Comparison of ENCODE assay signal across 8 mouse cellular contexts in the genomic region with DNA sequence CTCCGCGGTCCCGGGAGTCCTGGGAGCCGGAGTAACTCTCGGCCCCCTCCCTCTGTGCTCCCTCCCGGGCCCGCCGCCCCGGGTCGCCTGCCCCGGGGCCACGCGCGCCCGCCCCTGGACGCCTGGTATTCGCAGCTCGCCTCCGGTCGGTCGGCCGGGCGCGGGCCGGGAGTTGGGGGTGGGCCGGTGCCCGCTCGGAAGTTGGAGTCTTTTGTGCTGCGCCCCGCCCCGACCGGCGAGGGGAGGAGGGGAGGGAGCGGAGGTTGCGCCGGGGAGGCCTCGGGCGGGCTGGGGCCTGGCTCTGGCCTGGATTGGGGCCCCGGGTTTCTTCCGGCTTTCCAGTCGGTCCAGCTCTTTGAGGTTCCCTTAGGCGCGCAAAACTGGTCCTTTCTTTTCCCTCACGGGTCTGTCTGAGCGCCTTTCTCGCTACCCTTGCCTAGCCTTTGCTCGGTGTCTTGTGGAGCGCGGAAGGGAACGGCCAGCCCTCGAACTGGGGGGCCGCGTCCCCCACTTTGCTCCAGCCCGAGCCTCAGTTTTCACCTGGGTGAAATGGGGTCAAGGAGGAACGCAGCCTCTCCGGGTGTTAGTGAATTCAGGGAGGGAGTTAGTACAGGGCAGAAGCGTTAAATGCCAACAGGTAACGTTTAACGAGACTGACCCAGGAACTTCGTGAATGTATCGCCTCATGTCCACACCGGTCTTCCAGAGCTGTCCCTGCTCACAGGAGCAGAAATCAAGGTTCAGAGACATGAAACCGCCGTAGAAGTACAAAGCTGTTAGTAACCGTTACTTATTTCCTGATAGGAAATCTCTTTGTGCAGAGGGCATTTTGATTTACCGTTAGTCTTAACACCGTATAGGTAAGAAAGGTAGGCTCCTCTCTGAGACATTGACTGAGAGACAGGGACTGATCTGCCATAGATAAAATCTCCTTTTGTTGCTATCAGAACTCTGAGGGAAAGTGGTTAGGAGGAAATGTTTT. TPM values are rescaled to one million over a fixed set of nuclear protein-coding genes. Genes with fewer than 3 reads are reported as not detected.
DNase-seq lines count a peak whose midpoint lies in the region; ATAC-seq lines count a peak whose summit lies in the region.

No protein-coding gene starts in this region.

- peak overlapping the region; percentile 70 for H3K4me3 ChIP-seq in brown adipose tissue, adult 24 weeks (ENCODE audit: insufficient read depth, low read depth, low read length)
- peak overlapping the region; percentile 97 for H3K4me3 ChIP-seq in forebrain, embryonic 11.5 days (ENCODE audit: low read depth, low read length)
- peak overlapping the region; percentile 99 for H3K4me3 ChIP-seq in heart, embryonic 16.5 days (ENCODE audit: low read length)
- peak overlapping the region; percentile 98 for H3K4me3 ChIP-seq in neural tube, embryonic 13.5 days

- peak overlapping the region; percentile 85 for H3K9ac ChIP-seq in forebrain, embryonic 11.5 days (ENCODE audit: low read length)
- peak overlapping the region; percentile 99 for H3K9ac ChIP-seq in heart, embryonic 16.5 days (ENCODE audit: low read length)
- peak overlapping the region; percentile 94 for H3K9ac ChIP-seq in neural tube, embryonic 13.5 days

- under 1% methylated on average over 60 of the region's 67 CpGs for WGBS in forebrain, embryonic 11.5 days
- WGBS in heart, embryonic 16.5 days, result under 1% methylated on average over 67 of the region's 67 CpGs
- WGBS in neural tube, embryonic 13.5 days, result 2% methylated on average over 64 of the region's 67 CpGs

- peaks cover 11% of the 10 kb centered on the region; the same call in 1 of the 2 replicates for H3K4me1 ChIP-seq in brown adipose tissue, adult 24 weeks (ENCODE audit: control insufficient read depth, insufficient read depth, insufficient read length, low read length)
- H3K4me1 ChIP-seq in forebrain, embryonic 11.5 days (replicated peaks; ENCODE audit: control insufficient read depth, insufficient read depth, low read length), result peaks cover 6% of the 10 kb centered on the region
- peaks cover 43% of the 10 kb centered on the region for H3K4me1 ChIP-seq in heart, embryonic 16.5 days (ENCODE audit: control insufficient read depth, insufficient read depth, low read length)
- H3K4me1 ChIP-seq in neural tube, embryonic 13.5 days (replicated peaks), result peaks cover 38% of the 10 kb centered on the region

- H3K27ac ChIP-seq in brown adipose tissue, adult 24 weeks (replicated peaks; ENCODE audit: low read depth, low read length), result peak overlapping the region; percentile 56
- H3K27ac ChIP-seq in forebrain, embryonic 11.5 days (ENCODE audit: low read depth, low read length), result peak overlapping the region; percentile 96
- H3K27ac ChIP-seq in heart, embryonic 16.5 days (ENCODE audit: low read length), result peak overlapping the region; percentile 99
- H3K27ac ChIP-seq in neural tube, embryonic 13.5 days (replicated peaks), result peak overlapping the region; percentile 99

- no peaks in the 10 kb centered on the region for H3K36me3 ChIP-seq in forebrain, embryonic 11.5 days (ENCODE audit: control insufficient read depth, insufficient read depth, low read length)
- no peaks in the 10 kb centered on the region; the same call in 1 of the 2 replicates for H3K36me3 ChIP-seq in heart, embryonic 16.5 days (ENCODE audit: control insufficient read depth, insufficient read depth)
- no peaks in the 10 kb centered on the region for H3K36me3 ChIP-seq in neural tube, embryonic 13.5 days

- peak; percentile 88 for DNase-seq in forebrain, embryonic 11.5 days (ENCODE audit: low spot score)
- DNase-seq in kidney, postnatal 36 days, result peak; percentile 88 to 92
- DNase-seq in lung, adult 18-20 months, result peak; percentile 87 to 90
- peak; percentile 83 for DNase-seq in testis, postnatal 14 days (ENCODE audit: low spot score)

- peak; percentile 19 for ATAC-seq in CD4-positive, CD25-positive, alpha-beta regulatory T cell, adult 4 months
- ATAC-seq in forebrain, embryonic 11.5 days (replicated peaks; ENCODE audit: low FRiP score), result peak; percentile 47
- ATAC-seq in heart, embryonic 16.5 days (replicated peaks; ENCODE audit: extremely low read depth, insufficient read depth, low FRiP score), result peak; percentile 41
- ATAC-seq in neural tube, embryonic 13.5 days (ENCODE audit: low read depth), result peak; percentile 34

- H3K27me3 ChIP-seq in forebrain, embryonic 11.5 days (ENCODE audit: control insufficient read depth, insufficient read depth, low read length), result no peaks in the 10 kb centered on the region
- H3K27me3 ChIP-seq in heart, embryonic 16.5 days (ENCODE audit: control insufficient read depth, insufficient read depth, low read length), result no peaks in the 10 kb centered on the region
- no peaks in the 10 kb centered on the region for H3K27me3 ChIP-seq in neural tube, embryonic 13.5 days

- H3K4me2 ChIP-seq in forebrain, embryonic 11.5 days (ENCODE audit: low read depth, low read length, severe bottlenecking), result peak overlapping the region; percentile 73
- peak overlapping the region; percentile 66 for H3K4me2 ChIP-seq in heart, embryonic 16.5 days (ENCODE audit: low read depth, low read length)
- H3K4me2 ChIP-seq in neural tube, embryonic 13.5 days, result peak overlapping the region; percentile 98

- no peaks in the 10 kb centered on the region for H3K9me3 ChIP-seq in forebrain, embryonic 11.5 days (ENCODE audit: control insufficient read depth, low read length)
- no peaks in the 10 kb centered on the region for H3K9me3 ChIP-seq in heart, embryonic 16.5 days (replicated peaks; ENCODE audit: control insufficient read depth, low read length)
- no peaks in the 10 kb centered on the region for H3K9me3 ChIP-seq in neural tube, embryonic 13.5 days

RNA-seq across cellular contexts. Expression of gene a, which starts 0.8 kb away (rescaled TPM):
- polyA plus RNA-seq in CD4-positive, CD25-positive, alpha-beta regulatory T cell, adult 4 months (2017; shearing (Covaris generic)), result not detected
- polyA plus RNA-seq in brown adipose tissue, adult 24 weeks (2012; ENCODE audit: insufficient read depth, insufficient read length, missing spikeins), result not detected in 2 replicates
- 0.69 and 1.0 TPM in 2 replicates for polyA plus RNA-seq in forebrain, embryonic 11.5 days (2014; fragmentation: Nextera tagmentation; extraction: Ambion mirVana)
- 0.65 and 0.93 TPM in 2 replicates for polyA plus RNA-seq in heart, embryonic 16.5 days (2015; fragmentation: Nextera tagmentation; extraction: Ambion mirVana)
- polyA plus RNA-seq in neural tube, embryonic 13.5 days (2015; fragmentation: Nextera tagmentation; extraction: Ambion mirVana), result 1.6 TPM in 1 of 2 replicates, not detected in the other

RNA-seq across cellular contexts. Expression of gene Raly, which starts 1.1 kb away (rescaled TPM):
- 1 to 10 TPM; 8.0 to 8.6 TPM for polyA plus RNA-seq in CD4-positive, CD25-positive, alpha-beta regulatory T cell, adult 4 months (2017; shearing (Covaris generic))
- 51.8 and 60.5 TPM in 2 replicates for polyA plus RNA-seq in brown adipose tissue, adult 24 weeks (2012; ENCODE audit: insufficient read depth, insufficient read length, missing spikeins)
- polyA plus RNA-seq in forebrain, embryonic 11.5 days (2014; fragmentation: Nextera tagmentation; extraction: Ambion mirVana), result 92.4 and 102 TPM in 2 replicates
- polyA plus RNA-seq in heart, embryonic 16.5 days (2015; fragmentation: Nextera tagmentation; extraction: Ambion mirVana), result 29.0 and 36.6 TPM in 2 replicates
- polyA plus RNA-seq in neural tube, embryonic 13.5 days (2015; fragmentation: Nextera tagmentation; extraction: Ambion mirVana), result 27.0 and 28.3 TPM in 2 replicates

RNA-seq across cellular contexts. Expression of gene Gm14214, which starts 22.1 kb away (rescaled TPM):
- polyA plus RNA-seq in CD4-positive, CD25-positive, alpha-beta regulatory T cell, adult 4 months (2017; shearing (Covaris generic)), result not detected
- not detected in 2 replicates for polyA plus RNA-seq in brown adipose tissue, adult 24 weeks (2012; ENCODE audit: insufficient read depth, insufficient read length, missing spikeins)
- polyA plus RNA-seq in forebrain, embryonic 11.5 days (2014; fragmentation: Nextera tagmentation; extraction: Ambion mirVana), result not detected in 2 replicates
- polyA plus RNA-seq in heart, embryonic 16.5 days (2015; fragmentation: Nextera tagmentation; extraction: Ambion mirVana), result not detected in 2 replicates
- polyA plus RNA-seq in neural tube, embryonic 13.5 days (2015; fragmentation: Nextera tagmentation; extraction: Ambion mirVana), result not detected in 2 replicates

Comparison
In these comparisons a context has a peak if more than half of its experiments do, and no peak if none do; other contexts are left out.
1. Peak in every context shown above with its lines: DNase-seq, ATAC-seq, H3K4me3 ChIP-seq and H3K27ac ChIP-seq.